Mouse (Mus musculus) E14TG2a.4 (cell line): ENCODE data around the gene 3110040M04Rik.

ENCODE experiments used
- CTCF ChIP-seq: conservative IDR thresholded peaks from 2 replicates; pipeline ENCODE4 v1.5.1; 2014; ENCODE audit warnings: low read length
- POU5F1 ChIP-seq: IDR thresholded peaks from 2 replicates; pipeline ENCODE4 v1.6.1; 2014; ENCODE audit warnings: low read length, borderline replicate concordance

GRCm38 (mm10) chr1:151227506-151227905 lies 23.6 kb downstream of the 3110040M04Rik start:
- no peak for TF ChIP-seq CTCF
- no peak for TF ChIP-seq POU5F1
